Mouse (Mus musculus) bone marrow, adult 2 months (tissue): Measurements from ENCODE around the gene Mlkl. TPM values are rescaled to one million over a fixed set of nuclear protein-coding genes. Genes with fewer than 3 reads are reported as not detected.
A peak's percentile ranks its signal among the peaks of the same experiment; 100 is the strongest.

ENCODE experiments used
- H3K27ac ChIP-seq: fragments of 200-500 bp; 2 replicates; pipeline ENCODE4 v1.5.1; 2012; ENCODE audit warnings: low read depth, mild to moderate bottlenecking, control low read depth, inconsistent platforms, low read length; ENCODE audit not compliant: control insufficient read depth, poor library complexity, insufficient read depth
- H3K4me1 ChIP-seq: fragments of 200-500 bp; 2 replicates; pipeline ENCODE4 v1.6.1; 2011; ENCODE audit warnings: low read length; ENCODE audit not compliant: control insufficient read depth, insufficient read depth
- H3K4me3 ChIP-seq: fragments of 200-500 bp; replicated peaks from 2 replicates; pipeline ENCODE3; 2011; ENCODE audit warnings: mild to moderate bottlenecking, low read depth, low read length, control low read depth; ENCODE audit not compliant: control insufficient read depth
- CTCF ChIP-seq: fragments of 200-500 bp; IDR thresholded peaks from 2 replicates; pipeline ENCODE4 v1.5.1; 2011; ENCODE audit warnings: low read length, control low read depth; ENCODE audit not compliant: control insufficient read depth, insufficient read depth
- POLR2A ChIP-seq: fragments of 200-500 bp; IDR thresholded peaks from 2 replicates; pipeline ENCODE4 v1.6.1; 2011; ENCODE audit warnings: low read depth, mild to moderate bottlenecking, control low read depth, low read length, borderline replicate concordance; ENCODE audit not compliant: control insufficient read depth
- WGBS: fragments of 180-500 bp; shearing (Covaris S2); methylation state at CpG from one replicate; pipeline ENCODE4 v1.1.7; 2018; 5-methylcytosine and 5-hydroxymethylcytosine counted together
- polyA plus RNA-seq: library from polyadenylated mRNA; stranded (reverse); fragments of >200 nt; gene quantifications from 2 replicates; pipeline ENCODE4 v1.2.4, GENCODE M21; 2011; ENCODE audit warnings: low replicate concordance; ENCODE audit not compliant: missing spikeins, insufficient read depth, insufficient read length

Mlkl gene
- polyA plus RNA-seq, 1 experiment = 24.3 TPM

- 68% methylated on average over 7 of the region's 7 CpGs for WGBS
- no peaks in the 10 kb centered on the region for H3K4me1 ChIP-seq
- no peak overlapping the region for H3K4me3 ChIP-seq
- H3K27ac ChIP-seq = no peak overlapping the region
- no peak for TF ChIP-seq POLR2A
- no peak for TF ChIP-seq CTCF
These were observed 22.7 kb upstream of the Mlkl start for GRCm38 (mm10) chr8:111360579-111361209.

GRCm38 (mm10) chr8:111359936-111360335, 22.0 kb upstream of the Mlkl start:
- no peak for TF ChIP-seq POLR2A
- TF ChIP-seq CTCF = no peak
- Histone ChIP-seq H3K4me1 (no peaks in the 10 kb centered on the region), H3K4me3 (no peak overlapping the region), H3K27ac (no peak overlapping the region)
- WGBS = 75% methylated on average over 5 of the region's 5 CpGs

GRCm38 (mm10) chr8:111358905-111359304, 20.9 kb upstream of the Mlkl start:
- Histone ChIP-seq H3K4me1 (no peaks in the 10 kb centered on the region), H3K27ac (no peak overlapping the region), H3K4me3 (no peak overlapping the region)
- WGBS = 50% methylated on average over 1 of the region's 1 CpGs
- TF ChIP-seq POLR2A (no peak), CTCF (no peak)

- TF ChIP-seq POLR2A (no peak), CTCF (no peak)
- Histone ChIP-seq H3K4me1 (no peaks in the 10 kb centered on the region), H3K4me3 (no peak overlapping the region), H3K27ac (no peak overlapping the region)
- 85% methylated on average over 4 of the region's 4 CpGs for WGBS
These were observed 19.5 kb upstream of the Mlkl start for GRCm38 (mm10) chr8:111357433-111357832.

GRCm38 (mm10) chr8:111353497-111353896, 15.5 kb upstream of the Mlkl start:
- Histone ChIP-seq H3K4me3 (no peak overlapping the region), H3K27ac (no peak overlapping the region), H3K4me1 (no peaks in the 10 kb centered on the region)
- WGBS = 82% methylated on average over 9 of the region's 9 CpGs
- TF ChIP-seq POLR2A (no peak), CTCF (no peak)

GRCm38 (mm10) chr8:111352289-111352688, 14.3 kb upstream of the Mlkl start:
- 84% methylated on average over 5 of the region's 5 CpGs for WGBS
- no peak for TF ChIP-seq POLR2A
- TF ChIP-seq CTCF = no peak
- Histone ChIP-seq H3K4me1 (no peaks in the 10 kb centered on the region), H3K4me3 (no peak overlapping the region), H3K27ac (no peak overlapping the region)

GRCm38 (mm10) chr8:111350577-111350976, 12.6 kb upstream of the Mlkl start:
- 84% methylated on average over 6 of the region's 6 CpGs for WGBS
- no peaks in the 10 kb centered on the region for H3K4me1 ChIP-seq
- H3K4me3 ChIP-seq = no peak overlapping the region
- TF ChIP-seq POLR2A = no peak
- TF ChIP-seq CTCF = no peak
- no peak overlapping the region for H3K27ac ChIP-seq

GRCm38 (mm10) chr8:111343225-111343624, 5.2 kb upstream of the Mlkl start:
- WGBS = under 1% methylated on average over 5 of the region's 5 CpGs
- no peak for TF ChIP-seq POLR2A
- peak; percentile 97 for TF ChIP-seq CTCF
- Histone ChIP-seq H3K27ac (no peak overlapping the region), H3K4me1 (no peaks in the 10 kb centered on the region; the same call in 1 of the 2 replicates), H3K4me3 (no peak overlapping the region)

GRCm38 (mm10) chr8:111340186-111340585, 2.2 kb upstream of the Mlkl start:
- H3K27ac ChIP-seq = no peak overlapping the region
- no peaks in the 10 kb centered on the region; the same call in 1 of the 2 replicates for H3K4me1 ChIP-seq
- WGBS = 89% methylated on average over 3 of the region's 3 CpGs
- no peak for TF ChIP-seq POLR2A
- TF ChIP-seq CTCF = no peak
- H3K4me3 ChIP-seq = no peak overlapping the region
